21 mouse cellular contexts compared by ENCODE assay signal in genomic region chr7:28605951-28606350, GRCm38 (mm10). TPM values are rescaled to one million over a fixed set of nuclear protein-coding genes. Genes with fewer than 3 reads are reported as not detected.
"Had no signal": no experiment of that assay in that cellular context is flagged by ENCODE, and none has a peak within 500 bp of the region (broad histone marks: within the 10 kb centered on the region; RNA-seq: fewer than 3 reads in every experiment).

No protein-coding gene starts in this region.

- H3K4me2 ChIP-seq: kidney, embryonic 15.5 days; liver, embryonic 11.5 days; liver, embryonic 15.5 days; lung, embryonic 14.5 days; stomach, embryonic 15.5 days had no signal

- H3K9ac ChIP-seq: kidney, embryonic 15.5 days; liver, embryonic 15.5 days; lung, embryonic 14.5 days; stomach, embryonic 15.5 days had no signal

- DNase-seq: kidney, postnatal 14 days; lung, embryonic 14.5 days; lung, postnatal 10 days; lung, postnatal 4 days; midbrain, embryonic 14.5 days; right cerebral cortex, postnatal 14 days; thymus, adult 2 months; thymus, postnatal 25 days had no signal

- H3K27me3 ChIP-seq: kidney, embryonic 15.5 days; liver, embryonic 15.5 days; stomach, embryonic 15.5 days had no signal

- H3K4me3 ChIP-seq: kidney, embryonic 15.5 days; limb, embryonic 10.5 days; liver, embryonic 15.5 days; midbrain, embryonic 10.5 days; myocyte; stomach, embryonic 15.5 days had no signal

- H3K36me3 ChIP-seq: kidney, embryonic 15.5 days; limb, embryonic 10.5 days; liver, embryonic 15.5 days; midbrain, embryonic 10.5 days; stomach, embryonic 15.5 days had no signal

- H3K27ac ChIP-seq: kidney, embryonic 15.5 days; limb, embryonic 10.5 days; liver, embryonic 15.5 days; midbrain, embryonic 10.5 days; stomach, embryonic 15.5 days had no signal

- H3K4me1 ChIP-seq: limb, embryonic 10.5 days; midbrain, embryonic 10.5 days had no signal

- H3K9me3 ChIP-seq: kidney, embryonic 15.5 days; limb, embryonic 10.5 days; liver, embryonic 15.5 days; midbrain, embryonic 10.5 days; stomach, embryonic 15.5 days had no signal

RNA-seq across cellular contexts. Expression of gene Acp7, which starts 25.2 kb away (rescaled TPM):
- total RNA-seq: megakaryocyte, adult 5-6 weeks; neutrophil, adult 5-6 weeks had no signal
- polyA plus RNA-seq: kidney, embryonic 15.5 days; large intestine, adult 2 months; limb, embryonic 10.5 days; liver, embryonic 11.5 days; liver, embryonic 15.5 days; lung, embryonic 14.5 days; midbrain, embryonic 10.5 days; midbrain, embryonic 14.5 days; myocyte; neural tube, embryonic 11.5 days; spleen, adult 2 months had no signal

RNA-seq across cellular contexts. Expression of gene Nccrp1, which starts 58.9 kb away (rescaled TPM):
- polyA plus RNA-seq: kidney, embryonic 15.5 days; limb, embryonic 10.5 days; limb, embryonic 14.5 days; liver, embryonic 11.5 days; liver, embryonic 15.5 days; lung, embryonic 14.5 days had no signal
